Mouse (Mus musculus) liver, embryonic 12.5 days (tissue): ENCODE data around the gene Esd. TPM values are rescaled to one million over a fixed set of nuclear protein-coding genes. Genes with fewer than 3 reads are reported as not detected.

ENCODE experiments used
- ATAC-seq: fragments of 200-750 bp; cut with Nextera tagmentation; 2 replicates; pipeline ENCODE4 v1.8.0; 2017; ENCODE audit warnings: moderate number of reproducible peaks, mild to moderate bottlenecking, moderate library complexity
- H3K27ac ChIP-seq: fragments of 300-500 bp; sonication (generic); 2 replicates; pipeline ENCODE4 v1.5.1; 2016; ENCODE audit warnings: mild to moderate bottlenecking
- H3K27me3 ChIP-seq: fragments of 300-500 bp; sonication (generic); replicated peaks from 2 replicates; pipeline ENCODE4 v1.6.1; 2016; ENCODE audit warnings: mild to moderate bottlenecking, moderate library complexity
- H3K36me3 ChIP-seq: fragments of 300-500 bp; sonication (generic); 2 replicates; pipeline ENCODE4 v1.6.1; 2016; ENCODE audit warnings: mild to moderate bottlenecking, moderate library complexity
- H3K4me1 ChIP-seq: fragments of 300-500 bp; sonication (generic); 2 replicates; pipeline ENCODE4 v1.6.1; 2016
- H3K4me2 ChIP-seq: fragments of 300-500 bp; sonication (generic); 2 replicates; pipeline ENCODE4 v1.6.1; 2016; ENCODE audit warnings: mild to moderate bottlenecking, moderate library complexity
- H3K4me3 ChIP-seq: fragments of 300-500 bp; sonication (generic); 2 replicates; pipeline ENCODE4 v1.5.1; 2016; ENCODE audit warnings: mild to moderate bottlenecking, moderate library complexity
- H3K9ac ChIP-seq: fragments of 300-500 bp; sonication (generic); 2 replicates; pipeline ENCODE4 v1.6.1; 2016; ENCODE audit warnings: mild to moderate bottlenecking, moderate library complexity
- H3K9me3 ChIP-seq: fragments of 300-500 bp; sonication (generic); replicated peaks from 2 replicates; pipeline ENCODE4 v1.6.1; 2016; ENCODE audit warnings: mild to moderate bottlenecking, moderate library complexity
- WGBS: fragments of 180-500 bp; shearing (Covaris S2); methylation state at CpG from one replicate; pipeline ENCODE4 v1.1.7; 2016; ENCODE audit not compliant: insufficient replicate concordance; 5-methylcytosine and 5-hydroxymethylcytosine counted together
- polyA plus RNA-seq: library from polyadenylated mRNA; unstranded; fragments of >200 nt; fragmentation: Nextera tagmentation; extraction: Ambion mirVana; gene quantifications from 2 replicates; pipeline ENCODE4 v1.2.1, GENCODE M21; 2016

Gene Esd
- 297 and 303 TPM in 2 replicates for polyA plus RNA-seq

GRCm38 (mm10) chr14:74732079-74732783, at the start of gene Esd:
Gene Esd (plus strand): TSS chr14:74732297.
- peak within 1 kb of the TSS; percentile 91 for H3K9ac ChIP-seq
- H3K4me1 ChIP-seq = peaks cover 27% of the 10 kb centered on the region
- peak within 1 kb of the TSS; percentile 92 for H3K27ac ChIP-seq
- H3K4me2 ChIP-seq = peak within 1 kb of the TSS; percentile 80
- WGBS = 2% methylated on average over 51 of the region's 53 CpGs
- H3K9me3 ChIP-seq = no peaks in the 10 kb centered on the region
- no peaks in the 10 kb centered on the region for H3K27me3 ChIP-seq
- peaks cover 27% of the 10 kb centered on the region for H3K36me3 ChIP-seq
- peak; percentile 99 for ATAC-seq
- peak within 1 kb of the TSS; percentile 95 for H3K4me3 ChIP-seq

GRCm38 (mm10) chr14:74684298-74684978, 47.7 kb upstream of the Esd start:
- Histone ChIP-seq H3K9me3 (no peaks in the 10 kb centered on the region), H3K36me3 (no peaks in the 10 kb centered on the region), H3K4me3 (no peak overlapping the region), H3K4me2 (no peak overlapping the region), H3K27me3 (no peaks in the 10 kb centered on the region), H3K4me1 (peaks cover 2% of the 10 kb centered on the region; the same call in 1 of the 2 replicates), H3K27ac (no peak overlapping the region), H3K9ac (no peak overlapping the region)
- peak; percentile 81 for ATAC-seq
- 57% methylated on average over 5 of the region's 5 CpGs for WGBS

GRCm38 (mm10) chr14:74691963-74692362, 40.1 kb upstream of the Esd start:
- 75% methylated on average over 2 of the region's 2 CpGs for WGBS
- H3K4me1 ChIP-seq = no peaks in the 10 kb centered on the region
- H3K9ac ChIP-seq = no peak overlapping the region
- H3K27ac ChIP-seq = no peak overlapping the region
- no peak for ATAC-seq
- H3K4me2 ChIP-seq = no peak overlapping the region
- H3K4me3 ChIP-seq = no peak overlapping the region
- H3K9me3 ChIP-seq = no peaks in the 10 kb centered on the region
- no peaks in the 10 kb centered on the region for H3K27me3 ChIP-seq
- H3K36me3 ChIP-seq = no peaks in the 10 kb centered on the region

DNA sequence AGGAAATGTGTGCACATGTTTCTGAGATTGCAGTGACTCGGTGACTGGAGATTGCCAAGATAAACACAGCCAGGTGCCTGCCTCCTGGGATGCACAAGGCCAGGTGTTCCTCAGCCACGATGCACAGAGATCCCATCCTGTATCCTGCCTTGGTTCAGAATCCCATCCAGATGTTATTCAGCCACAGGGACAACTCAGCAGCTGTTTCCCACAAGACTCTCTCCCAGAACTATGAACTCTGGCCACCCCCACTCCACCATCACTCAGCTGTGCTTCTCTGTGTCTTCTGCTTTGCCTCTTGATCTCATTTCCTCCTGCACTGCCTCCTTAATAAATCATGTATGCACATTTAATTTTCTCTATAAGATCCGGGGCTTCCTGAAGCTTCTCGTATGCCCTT, 35.3 kb upstream of the Esd start:
- Histone ChIP-seq H3K4me1 (peaks cover 5% of the 10 kb centered on the region; the same call in 1 of the 2 replicates), H3K36me3 (no peaks in the 10 kb centered on the region), H3K27me3 (no peaks in the 10 kb centered on the region), H3K9me3 (no peaks in the 10 kb centered on the region), H3K4me3 (no peak overlapping the region), H3K9ac (no peak overlapping the region), H3K4me2 (no peak overlapping the region), H3K27ac (no peak overlapping the region)
- no peak for ATAC-seq
- WGBS = 70% methylated on average over 4 of the region's 4 CpGs

GRCm38 (mm10) chr14:74697432-74697831, 34.7 kb upstream of the Esd start:
- Histone ChIP-seq H3K27ac (no peak overlapping the region), H3K27me3 (no peaks in the 10 kb centered on the region), H3K9me3 (no peaks in the 10 kb centered on the region), H3K4me2 (no peak overlapping the region), H3K9ac (no peak overlapping the region), H3K36me3 (no peaks in the 10 kb centered on the region), H3K4me3 (no peak overlapping the region), H3K4me1 (peaks cover 5% of the 10 kb centered on the region; the same call in 1 of the 2 replicates)
- no peak for ATAC-seq

- 49% methylated on average over 3 of the region's 3 CpGs for WGBS
- H3K9me3 ChIP-seq = no peaks in the 10 kb centered on the region
- no peak overlapping the region for H3K4me3 ChIP-seq
- no peak overlapping the region for H3K4me2 ChIP-seq
- no peak overlapping the region for H3K9ac ChIP-seq
- H3K27me3 ChIP-seq = no peaks in the 10 kb centered on the region
- no peak overlapping the region for H3K27ac ChIP-seq
- ATAC-seq = no peak
- no peaks in the 10 kb centered on the region for H3K36me3 ChIP-seq
- peaks cover 11% of the 10 kb centered on the region for H3K4me1 ChIP-seq
Measured at GRCm38 (mm10) chr14:74699241-74699640, 32.9 kb upstream of the Esd start.

GRCm38 (mm10) chr14:74703930-74704329, 28.2 kb upstream of the Esd start:
- Histone ChIP-seq H3K27ac (no peak overlapping the region), H3K9ac (no peak overlapping the region), H3K36me3 (no peaks in the 10 kb centered on the region), H3K27me3 (no peaks in the 10 kb centered on the region), H3K4me1 (peaks cover 11% of the 10 kb centered on the region), H3K4me2 (no peak overlapping the region), H3K9me3 (no peaks in the 10 kb centered on the region), H3K4me3 (no peak overlapping the region)
- ATAC-seq = no peak
- 39% methylated on average over 6 of the region's 6 CpGs for WGBS

GRCm38 (mm10) chr14:74709054-74709453, 23.0 kb upstream of the Esd start:
- WGBS = 16% methylated on average over 3 of the region's 3 CpGs

GRCm38 (mm10) chr14:74723541-74723940, 8.6 kb upstream of the Esd start:
- no peak overlapping the region for H3K4me3 ChIP-seq
- no peaks in the 10 kb centered on the region for H3K9me3 ChIP-seq
- no peaks in the 10 kb centered on the region for H3K4me1 ChIP-seq
- H3K9ac ChIP-seq = no peak overlapping the region
- H3K27ac ChIP-seq = no peak overlapping the region
- no peak overlapping the region for H3K4me2 ChIP-seq
- no peaks in the 10 kb centered on the region for H3K36me3 ChIP-seq
- ATAC-seq = no peak
- H3K27me3 ChIP-seq = 0 out of 2 replicates have a peak, but pooled peaks cover 3% of the 10 kb centered on the region
- WGBS = 68% methylated on average over 3 of the region's 3 CpGs

More at GRCm38 (mm10) chr14:74709054-74709453, 23.0 kb upstream of the Esd start:
- Histone ChIP-seq H3K9me3 (no peaks in the 10 kb centered on the region), H3K9ac (no peak overlapping the region), H3K36me3 (no peaks in the 10 kb centered on the region), H3K4me1 (no peaks in the 10 kb centered on the region), H3K27me3 (no peaks in the 10 kb centered on the region), H3K4me3 (no peak overlapping the region), H3K27ac (no peak overlapping the region), H3K4me2 (no peak overlapping the region)
- ATAC-seq = no peak

DNA sequence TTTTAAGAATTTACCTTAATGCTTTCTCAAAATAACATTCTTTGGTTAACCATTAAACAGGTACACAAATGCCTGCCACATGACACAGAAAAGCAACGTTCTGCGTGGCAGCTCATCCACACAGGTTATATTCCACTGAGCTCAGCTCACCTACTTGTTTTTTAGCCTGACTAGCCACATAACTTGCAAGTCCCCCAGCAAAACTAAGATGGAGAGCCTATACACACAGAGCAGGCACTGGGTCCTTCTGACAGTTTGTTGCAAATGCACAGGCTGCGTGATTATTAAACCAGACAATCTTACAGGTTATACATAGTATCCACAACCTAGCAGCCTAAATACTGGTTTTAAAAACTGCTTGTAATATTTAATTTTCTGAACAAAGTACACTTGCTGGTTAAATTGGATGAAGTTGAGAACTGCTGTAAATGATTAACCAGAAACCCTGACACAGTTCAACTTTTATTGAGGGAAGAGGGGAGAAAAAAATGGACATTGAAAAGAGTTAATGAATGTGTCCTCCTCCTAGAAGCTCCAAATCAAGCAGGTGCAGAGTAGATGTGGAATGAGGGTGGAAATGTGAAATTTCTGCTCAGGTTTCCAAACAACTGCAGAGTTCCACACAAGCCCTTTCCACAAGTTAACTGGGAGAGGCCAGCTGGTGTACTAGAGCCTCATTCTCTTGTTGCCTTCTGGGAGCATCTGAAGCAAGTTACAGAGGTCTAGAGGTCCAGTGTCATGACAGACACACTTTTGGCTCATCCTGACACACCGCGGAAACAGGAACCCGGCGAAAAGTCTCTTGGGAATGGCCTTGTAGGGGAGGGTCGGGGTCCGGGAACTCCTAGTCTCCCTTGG, 647 bp upstream of the Esd start:
- H3K4me1 ChIP-seq = peaks cover 27% of the 10 kb centered on the region
- peak overlapping the region; percentile 80 for H3K4me2 ChIP-seq
- no peaks in the 10 kb centered on the region for H3K9me3 ChIP-seq
- peaks cover 19% of the 10 kb centered on the region for H3K36me3 ChIP-seq
- peak overlapping the region; percentile 72 for H3K27ac ChIP-seq
- 27% methylated on average over 9 of the region's 9 CpGs for WGBS
- no peak for ATAC-seq
- no peaks in the 10 kb centered on the region for H3K27me3 ChIP-seq
- H3K4me3 ChIP-seq = peak overlapping the region; percentile 95
- peak overlapping the region; percentile 91 for H3K9ac ChIP-seq

DNA sequence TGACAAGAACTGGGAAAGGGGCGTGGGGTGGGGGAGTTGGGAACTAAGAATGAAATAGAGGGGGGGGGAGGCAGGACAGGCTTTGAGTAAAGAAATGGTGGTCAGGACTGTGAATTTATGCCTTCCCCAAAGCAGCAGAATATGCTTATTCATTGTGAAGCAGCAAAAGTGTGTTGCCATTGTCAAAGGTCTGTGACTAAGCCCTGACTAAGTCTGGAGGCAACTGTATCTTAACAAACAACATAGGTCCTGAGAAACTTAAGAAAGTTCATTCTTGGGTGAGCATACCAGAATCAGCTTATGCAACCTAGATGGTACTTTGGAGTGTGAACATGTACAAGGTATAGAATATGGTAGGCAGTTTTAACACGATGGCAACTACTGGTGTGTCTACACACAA, 1.3 kb downstream of the Esd start:
- H3K4me3 ChIP-seq = peak overlapping the region; percentile 95
- H3K36me3 ChIP-seq = peaks cover 38% of the 10 kb centered on the region
- ATAC-seq = no peak
- peaks cover 27% of the 10 kb centered on the region for H3K4me1 ChIP-seq
- peak overlapping the region; percentile 91 for H3K9ac ChIP-seq
- H3K9me3 ChIP-seq = no peaks in the 10 kb centered on the region
- 54% methylated on average over 2 of the region's 2 CpGs for WGBS
- H3K4me2 ChIP-seq = peak overlapping the region; percentile 80
- no peaks in the 10 kb centered on the region for H3K27me3 ChIP-seq
- peak overlapping the region; percentile 70 for H3K27ac ChIP-seq

GRCm38 (mm10) chr14:74735471-74735870, 3.4 kb downstream of the Esd start:
- Histone ChIP-seq H3K4me3 (no peak overlapping the region), H3K4me1 (peaks cover 27% of the 10 kb centered on the region), H3K36me3 (peaks cover 59% of the 10 kb centered on the region), H3K9ac (no peak overlapping the region), H3K4me2 (no peak overlapping the region), H3K27ac (no peak overlapping the region), H3K27me3 (no peaks in the 10 kb centered on the region), H3K9me3 (no peaks in the 10 kb centered on the region)
- no peak for ATAC-seq
- 66% methylated on average over 6 of the region's 6 CpGs for whole genome bisulfite sequencing
